23 mouse cellular contexts compared by ENCODE assay signal in the genomic region with DNA sequence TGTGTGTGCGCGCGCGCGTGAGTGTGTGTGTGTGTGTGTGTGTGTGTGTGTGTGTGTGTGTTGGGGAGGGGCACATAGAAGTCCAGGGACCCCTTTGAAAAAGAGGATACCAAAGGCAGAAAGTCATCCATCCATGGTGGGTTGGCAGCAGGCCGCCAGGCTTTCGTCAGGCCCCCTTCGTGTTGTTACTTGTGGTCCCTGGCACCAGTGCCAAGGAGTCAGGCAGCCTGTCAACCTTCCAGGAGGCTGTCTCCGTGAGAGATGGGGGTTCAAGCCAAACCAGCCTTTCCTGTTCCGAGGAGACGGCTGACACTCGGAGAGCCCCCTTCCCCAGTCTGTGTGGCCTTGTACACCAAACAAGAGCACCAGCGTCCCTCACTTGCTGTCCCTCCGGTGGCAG. TPM values are rescaled to one million over a fixed set of nuclear protein-coding genes. Genes with fewer than 3 reads are reported as not detected.
A peak's percentile ranks its signal among the peaks of the same experiment; 100 is the strongest.
DNase-seq lines count a peak whose midpoint lies in the region; ATAC-seq lines count a peak whose summit lies in the region.
"Had no signal": no experiment of that assay in that cellular context is flagged by ENCODE, and none has a peak within 500 bp of the region (broad histone marks: within the 10 kb centered on the region; RNA-seq: fewer than 3 reads in every experiment).

No protein-coding gene starts in this region.

- no peak overlapping the region for H3K4me2 ChIP-seq in neural tube, embryonic 11.5 days (ENCODE audit: low read depth)
- H3K4me2 ChIP-seq: forebrain, embryonic 15.5 days; heart, embryonic 11.5 days; kidney, embryonic 15.5 days; liver, embryonic 15.5 days; midbrain, embryonic 12.5 days had no signal

- intact Hi-C loops in left cerebral cortex, postnatal 4 days (cut with DNase I): no loop called here
- intact Hi-C loops in left cerebral cortex, postnatal 25 days (cut with DNase I): no loop called here

- H3K9me3 ChIP-seq in neural tube, embryonic 11.5 days (ENCODE audit: control insufficient read depth, low read length): no peaks in the 10 kb centered on the region
- H3K9me3 ChIP-seq: forebrain, embryonic 15.5 days; kidney, embryonic 15.5 days; liver, embryonic 15.5 days; midbrain, embryonic 12.5 days had no signal

- no peak overlapping the region for H3K27ac ChIP-seq in neural tube, embryonic 11.5 days (ENCODE audit: low read depth, low read length)
- H3K27ac ChIP-seq: forebrain, embryonic 15.5 days; kidney, embryonic 15.5 days; liver, embryonic 15.5 days; macrophage; midbrain, embryonic 12.5 days had no signal

- no peaks in the 10 kb centered on the region for H3K27me3 ChIP-seq in neural tube, embryonic 11.5 days (ENCODE audit: control insufficient read depth, insufficient read depth, low read length)
- H3K27me3 ChIP-seq: forebrain, embryonic 15.5 days; kidney, embryonic 15.5 days; liver, embryonic 15.5 days; midbrain, embryonic 12.5 days had no signal

- ATAC-seq in neural tube, embryonic 11.5 days (ENCODE audit: insufficient read depth, low FRiP score, low TSS enrichment): no peak
- no peak for ATAC-seq in megakaryocyte, adult 5-6 weeks (ENCODE audit: poor library complexity, severe bottlenecking)
- ATAC-seq: forebrain, embryonic 15.5 days; intestine, embryonic 16.5 days had no signal

- peaks cover 8% of the 10 kb centered on the region for H3K4me1 ChIP-seq in neural tube, embryonic 11.5 days (ENCODE audit: control insufficient read depth, insufficient read depth, low read length)
- H3K4me1 ChIP-seq: liver, embryonic 15.5 days had no signal

- H3K4me3 ChIP-seq in neural tube, embryonic 11.5 days (ENCODE audit: low read depth, low read length): no peak overlapping the region
- H3K4me3 ChIP-seq: forebrain, embryonic 15.5 days; kidney, embryonic 15.5 days; liver, embryonic 15.5 days; midbrain, embryonic 12.5 days; myocyte had no signal

- H3K36me3 ChIP-seq in neural tube, embryonic 11.5 days (ENCODE audit: control insufficient read depth, insufficient read depth, low read length): peaks cover 49% of the 10 kb centered on the region
- H3K36me3 ChIP-seq: liver, embryonic 15.5 days had no signal

- H3K9ac ChIP-seq in neural tube, embryonic 11.5 days (ENCODE audit: low read length): no peak overlapping the region
- H3K9ac ChIP-seq: forebrain, embryonic 15.5 days; kidney, embryonic 15.5 days; liver, embryonic 15.5 days; midbrain, embryonic 12.5 days had no signal

- DNase-seq in cerebellum, postnatal 14 days: peak; percentile 68 to 72
- no peak for DNase-seq in cerebellum, postnatal 36 days
- DNase-seq in left cerebral cortex, postnatal 4 days: peak; percentile 87
- DNase-seq in left cerebral cortex, postnatal 25 days (ENCODE audit: low spot score in 2 of 2): no peak
- peak; percentile 13 for DNase-seq in neural tube, embryonic 11.5 days (ENCODE audit: low spot score)
- no peak for DNase-seq in neural tube, embryonic 10.5 days (ENCODE audit: extremely low spot score, low spot score)
- DNase-seq: cerebellum, adult 11-12 months; gastrocnemius, postnatal 10 days; heart, adult 11 months; kidney, postnatal 36 days; liver; thymus, adult 18-20 months; thymus, postnatal 4 days had no signal

- 85% methylated on average over 14 of the region's 14 CpGs for whole genome bisulfite sequencing in neural tube, embryonic 11.5 days

RNA-seq across cellular contexts. Expression of a gene that starts 38.9 kb away (rescaled TPM):
- 100 to 1,000 TPM; 185 to 206 TPM for total RNA-seq in left cerebral cortex, postnatal 4 days (2021)
- 10 to 100 TPM; 62.3 to 66.1 TPM for total RNA-seq in left cerebral cortex, postnatal 25 days (2021)
- polyA plus RNA-seq in neural tube, embryonic 11.5 days (2014; fragmentation: Nextera tagmentation; extraction: Ambion mirVana): 48.9 and 50.1 TPM in 2 replicates
- total RNA-seq in megakaryocyte, adult 5-6 weeks (2015): not detected in 2 replicates
- not detected in 2 replicates for total RNA-seq in megakaryocyte, adult 5-6 weeks (2017)
- total RNA-seq: hematopoietic stem cell, adult 5-6 weeks had no signal
- polyA plus RNA-seq: macrophage had no signal

Comparison
In these comparisons a context has a peak if more than half of its experiments do, and no peak if none do; other contexts are left out.
1. DNase-seq: peak in cerebellum, postnatal 14 days (2 of 2), left cerebral cortex, postnatal 4 days (single experiment) and neural tube, embryonic 11.5 days (single experiment); none in cerebellum, postnatal 36 days (0 of 2), left cerebral cortex, postnatal 25 days (0 of 2) and neural tube, embryonic 10.5 days (single experiment).
2. RNA of a gene that starts 38.9 kb away (total RNA-seq): 185 to 206 TPM in left cerebral cortex, postnatal 4 days and 62.3 to 66.1 TPM in left cerebral cortex, postnatal 25 days; not detected in megakaryocyte, adult 5-6 weeks; every median in the first group is over 10 times any median in the second.